Mouse (Mus musculus): ENCODE data around the gene Icam1. TPM values are rescaled to one million over a fixed set of nuclear protein-coding genes. Genes with fewer than 3 reads are reported as not detected.

The Icam1 gene
- polyA plus RNA-seq, 1 experiment from 2014 or later = 12.8 TPM

DNA sequence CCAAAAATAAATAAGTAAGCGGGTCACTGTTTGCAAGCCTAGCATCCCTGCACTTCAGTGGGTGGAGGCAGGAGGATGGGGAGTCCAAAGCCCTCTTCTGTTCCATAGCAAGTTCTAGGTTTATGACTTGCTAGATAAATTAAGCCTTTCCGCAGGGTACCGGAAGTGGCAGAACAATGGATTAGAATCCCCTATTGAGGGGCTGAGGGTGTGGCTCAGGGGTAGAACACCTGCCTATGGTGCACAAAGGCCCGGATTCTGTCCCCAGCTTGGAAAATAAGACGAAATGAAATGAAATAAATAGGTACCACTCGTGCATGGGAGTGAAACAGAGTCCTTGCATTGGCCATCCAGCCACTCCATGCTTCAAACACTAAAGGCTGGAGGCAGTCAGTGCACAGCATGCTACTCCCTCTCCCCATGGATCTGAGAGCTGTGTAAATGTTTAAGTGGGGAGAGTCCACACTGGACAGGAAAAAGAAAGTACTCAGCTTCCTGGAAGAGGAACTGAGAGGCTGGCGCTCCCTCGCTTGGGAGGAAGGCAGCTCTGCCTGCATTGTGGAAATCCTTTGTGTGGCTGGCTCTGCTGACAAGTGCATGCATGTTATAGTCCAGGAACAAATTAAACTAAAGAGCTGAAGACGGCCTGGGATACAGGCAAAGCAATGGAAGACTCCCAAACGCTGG is 37.2 kb upstream of the Icam1 start:
- no peak overlapping the region for H3K4me3 ChIP-seq (replicated peaks)
- no peak overlapping the region for H3K4me2 ChIP-seq (replicated peaks)
- peak overlapping the region; percentile 36; the same call in 1 of the 2 replicates for H3K27ac ChIP-seq
- H3K9ac ChIP-seq = no peak overlapping the region
- no peaks in the 10 kb centered on the region for H3K36me3 ChIP-seq
- no peaks in the 10 kb centered on the region for H3K27me3 ChIP-seq (replicated peaks)
- H3K4me1 ChIP-seq (replicated peaks) = peaks cover 28% of the 10 kb centered on the region
- H3K9me3 ChIP-seq = no peaks in the 10 kb centered on the region
- ATAC-seq = no peak
- 54% methylated on average over 10 of the region's 10 CpGs for WGBS

DNA sequence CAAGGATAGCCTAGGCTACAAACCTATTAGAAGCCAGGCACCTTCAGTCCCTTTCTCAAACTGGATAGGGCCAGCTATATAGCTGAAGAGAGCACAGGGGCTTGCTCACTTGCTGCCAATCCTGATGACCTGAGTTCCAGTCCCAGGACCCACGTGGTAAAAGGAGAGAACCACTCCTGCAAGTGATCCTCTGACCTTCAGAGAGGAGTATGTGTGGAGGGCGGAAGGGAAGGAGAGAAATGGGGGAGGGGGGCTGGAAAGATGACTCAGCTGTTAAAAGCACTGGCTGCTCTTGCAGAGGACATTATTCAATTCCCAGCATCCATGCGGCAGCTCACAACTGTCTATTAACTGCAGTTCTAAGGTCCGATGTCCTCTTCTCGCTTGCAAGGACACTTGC is 36.6 kb upstream of the Icam1 start:
- no peak for ATAC-seq

DNA sequence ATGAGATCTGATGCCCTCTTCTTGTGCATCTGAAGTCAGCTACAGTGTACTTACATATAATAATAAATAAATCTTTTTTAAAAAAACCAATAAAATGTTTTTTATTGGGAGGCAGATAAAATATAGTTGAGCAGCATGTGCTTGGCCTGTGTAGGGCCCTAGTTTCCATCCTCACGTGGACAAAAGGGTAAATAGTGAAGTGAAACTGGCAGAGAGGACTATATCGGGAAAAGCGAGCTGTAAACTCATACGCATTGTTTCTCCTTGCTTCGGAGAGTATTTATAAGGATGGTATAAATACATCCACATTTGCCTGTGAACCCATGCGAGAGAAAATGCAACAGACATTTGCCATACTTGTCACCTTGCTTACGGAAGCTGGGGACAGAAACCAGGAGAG is 36.0 kb upstream of the Icam1 start:
- H3K36me3 ChIP-seq = no peaks in the 10 kb centered on the region
- H3K4me2 ChIP-seq (replicated peaks) = no peak overlapping the region
- 79% methylated on average over 7 of the region's 7 CpGs for WGBS
- no peak for ATAC-seq
- H3K9me3 ChIP-seq = no peaks in the 10 kb centered on the region
- H3K27ac ChIP-seq = no peak overlapping the region
- no peak overlapping the region for H3K4me3 ChIP-seq (replicated peaks)
- H3K27me3 ChIP-seq (replicated peaks) = no peaks in the 10 kb centered on the region
- peaks cover 23% of the 10 kb centered on the region for H3K4me1 ChIP-seq (replicated peaks)
- no peak overlapping the region for H3K9ac ChIP-seq

More for the DNA sequence above, 36.6 kb upstream of the Icam1 start:
- Histone ChIP-seq H3K27me3 (replicated peaks) (no peaks in the 10 kb centered on the region), H3K9ac (no peak overlapping the region), H3K36me3 (no peaks in the 10 kb centered on the region), H3K27ac (0 out of 2 replicates have a peak overlapping the region, but pooled peaks have one; percentile 36), H3K4me2 (replicated peaks) (no peak overlapping the region), H3K4me1 (replicated peaks) (peaks cover 28% of the 10 kb centered on the region), H3K4me3 (replicated peaks) (no peak overlapping the region), H3K9me3 (no peaks in the 10 kb centered on the region)
- WGBS = 59% methylated on average over 5 of the region's 5 CpGs

DNA sequence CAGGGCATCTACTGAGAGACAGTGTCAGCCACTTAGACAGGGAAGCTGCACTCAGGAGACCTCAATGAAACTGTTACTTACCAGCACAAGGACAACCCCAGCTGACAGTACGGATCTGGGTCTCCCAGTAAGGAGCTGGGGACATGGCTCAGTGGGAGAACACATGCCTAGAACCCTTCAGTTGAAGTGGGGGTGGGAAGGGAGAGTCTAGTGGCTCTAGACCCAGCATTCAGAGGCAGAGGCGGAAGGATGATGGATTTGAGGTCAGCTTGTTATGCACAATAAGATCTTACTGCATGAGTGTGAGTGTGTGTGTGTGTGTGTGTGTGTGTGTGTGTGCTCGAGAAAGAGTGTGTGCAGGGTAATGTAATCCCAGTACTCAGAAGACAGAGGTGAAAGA is 33.6 kb upstream of the Icam1 start:
- Histone ChIP-seq H3K4me3 (replicated peaks) (no peak overlapping the region), H3K4me2 (replicated peaks) (no peak overlapping the region), H3K36me3 (no peaks in the 10 kb centered on the region), H3K27me3 (replicated peaks) (no peaks in the 10 kb centered on the region), H3K9me3 (no peaks in the 10 kb centered on the region), H3K27ac (no peak overlapping the region), H3K4me1 (replicated peaks) (peaks cover 11% of the 10 kb centered on the region), H3K9ac (no peak overlapping the region)
- no peak for ATAC-seq
- WGBS = 65% methylated on average over 3 of the region's 3 CpGs

DNA sequence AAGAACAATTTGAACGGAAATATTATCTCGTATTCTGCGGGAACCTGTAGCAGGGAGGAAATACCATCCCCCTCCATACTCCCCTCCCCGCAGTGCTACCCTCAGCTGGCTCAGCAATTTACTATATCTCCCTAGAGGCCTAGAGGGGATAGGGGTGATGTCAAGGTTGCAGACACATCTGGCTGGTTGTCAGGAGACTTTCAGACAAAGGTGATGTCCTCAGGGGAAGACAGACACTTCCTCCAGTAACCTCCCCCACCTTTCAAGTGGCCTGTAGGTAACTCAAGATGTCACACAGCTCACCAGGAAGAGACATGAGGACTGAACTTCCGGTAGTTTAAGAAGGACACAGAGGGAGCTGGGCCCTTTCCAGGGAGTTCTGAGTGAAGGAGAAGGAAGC is 32.6 kb upstream of the Icam1 start:
- no peak for ATAC-seq
- peaks cover 11% of the 10 kb centered on the region for H3K4me1 ChIP-seq (replicated peaks)
- no peaks in the 10 kb centered on the region for H3K27me3 ChIP-seq (replicated peaks)
- no peak overlapping the region for H3K9ac ChIP-seq
- H3K27ac ChIP-seq = no peak overlapping the region
- H3K9me3 ChIP-seq = no peaks in the 10 kb centered on the region
- no peak overlapping the region for H3K4me2 ChIP-seq (replicated peaks)
- H3K4me3 ChIP-seq (replicated peaks) = no peak overlapping the region
- H3K36me3 ChIP-seq = no peaks in the 10 kb centered on the region
- WGBS = 45% methylated on average over 5 of the region's 5 CpGs

DNA sequence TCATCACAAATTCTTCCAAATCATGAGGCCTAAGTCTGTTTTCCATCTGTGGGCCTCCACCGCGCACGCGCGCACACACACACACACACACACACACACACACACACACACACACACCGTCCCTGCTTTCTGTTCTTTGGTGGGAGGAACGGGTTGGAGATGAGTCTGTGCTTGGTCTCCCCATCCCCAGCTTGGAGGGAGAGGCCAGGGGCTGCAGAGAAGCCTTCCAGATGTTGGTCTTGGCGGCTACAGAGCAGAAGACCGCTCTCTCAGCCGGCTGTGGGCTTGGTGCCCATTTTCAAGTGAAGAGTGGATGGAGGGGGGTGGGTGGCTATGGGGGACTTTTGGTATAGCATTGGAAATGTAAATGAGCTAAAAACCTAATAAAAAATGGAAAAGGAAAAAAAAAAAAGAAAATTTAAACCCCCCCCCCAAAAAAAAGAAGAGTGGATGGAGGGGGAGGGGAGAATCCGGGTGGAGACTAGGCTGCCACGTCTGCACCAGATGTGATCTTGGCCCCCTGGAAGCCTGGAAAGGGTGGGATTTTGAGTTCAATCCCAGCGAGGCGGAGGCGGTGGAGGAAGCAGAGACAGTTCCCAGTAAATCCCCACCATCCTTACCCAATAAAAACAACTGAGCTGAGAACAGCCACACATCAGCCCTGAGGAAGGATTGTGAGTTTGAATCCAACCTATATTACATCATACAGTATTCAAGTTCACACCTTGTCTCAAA is 28.7 kb upstream of the Icam1 start:
- 47% methylated on average over 15 of the region's 15 CpGs for WGBS
- peak overlapping the region; percentile 66 for H3K27ac ChIP-seq

DNA sequence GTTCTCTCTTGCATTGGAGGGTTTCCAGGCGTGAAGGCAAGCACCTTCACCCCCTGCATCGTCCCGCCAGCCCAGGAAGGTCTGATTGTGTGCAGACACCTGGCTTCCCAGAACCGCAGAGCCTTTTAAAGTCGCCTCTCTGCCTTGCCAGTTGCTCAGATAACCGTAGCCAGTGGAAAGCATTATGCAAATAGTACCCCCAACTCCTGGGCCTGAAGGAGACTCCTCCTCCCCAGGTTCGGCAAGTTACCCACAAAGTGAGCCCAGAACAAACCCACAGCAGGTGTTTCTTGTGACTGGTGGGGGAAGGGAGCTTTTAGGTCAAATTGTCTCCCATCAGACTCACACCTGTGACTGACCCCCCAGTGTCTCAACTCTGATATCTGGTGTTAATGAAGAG is 27.8 kb upstream of the Icam1 start:
- 33% methylated on average over 7 of the region's 7 CpGs for WGBS
- Histone ChIP-seq H3K4me2 (replicated peaks) (no peak overlapping the region), H3K27me3 (replicated peaks) (no peaks in the 10 kb centered on the region), H3K27ac (peak overlapping the region; percentile 66; the same call in 1 of the 2 replicates), H3K9ac (no peak overlapping the region), H3K4me1 (replicated peaks) (peaks cover 8% of the 10 kb centered on the region), H3K9me3 (no peaks in the 10 kb centered on the region), H3K36me3 (no peaks in the 10 kb centered on the region), H3K4me3 (replicated peaks) (no peak overlapping the region)
- no peak for ATAC-seq

More for the DNA sequence above, 28.7 kb upstream of the Icam1 start:
- Histone ChIP-seq H3K9me3 (no peaks in the 10 kb centered on the region), H3K4me1 (replicated peaks) (peaks cover 7% of the 10 kb centered on the region), H3K9ac (no peak overlapping the region), H3K36me3 (no peaks in the 10 kb centered on the region), H3K4me2 (replicated peaks) (no peak overlapping the region), H3K27me3 (replicated peaks) (no peaks in the 10 kb centered on the region), H3K4me3 (replicated peaks) (no peak overlapping the region)
- ATAC-seq = peak; percentile 86

DNA sequence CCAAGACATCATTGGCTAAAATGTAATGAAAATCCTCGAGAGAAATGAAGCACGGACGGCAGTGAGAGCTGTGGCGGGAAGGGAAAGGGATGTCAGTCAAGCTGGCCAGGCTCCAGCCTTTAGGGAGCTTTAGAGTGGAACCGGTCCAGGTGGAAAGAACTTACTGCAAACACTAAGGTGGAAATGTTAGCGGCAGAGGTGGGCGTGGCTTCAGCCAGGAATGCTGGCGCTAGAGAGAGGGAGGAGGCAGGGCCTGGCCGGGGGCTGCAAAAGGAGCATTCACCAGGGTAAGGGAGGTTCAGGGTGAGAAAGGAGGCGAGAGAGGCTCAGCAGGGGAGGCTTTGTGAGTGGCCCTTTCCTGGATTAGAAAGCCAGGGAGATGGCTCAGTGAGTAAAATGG is 24.9 kb upstream of the Icam1 start:
- H3K4me1 ChIP-seq (replicated peaks) = peaks cover 14% of the 10 kb centered on the region
- 6% methylated on average over 10 of the region's 10 CpGs for WGBS
- peak overlapping the region; percentile 32; the same call in 1 of the 2 replicates for H3K27ac ChIP-seq
- no peaks in the 10 kb centered on the region for H3K36me3 ChIP-seq
- no peak overlapping the region for H3K4me3 ChIP-seq (replicated peaks)
- H3K9me3 ChIP-seq = no peaks in the 10 kb centered on the region
- H3K9ac ChIP-seq = peak overlapping the region; percentile 15; the same call in 1 of the 2 replicates
- ATAC-seq = no peak
- peak overlapping the region; percentile 38; the same call in 1 of the 2 replicates for H3K4me2 ChIP-seq (replicated peaks)
- no peaks in the 10 kb centered on the region for H3K27me3 ChIP-seq (replicated peaks)

DNA sequence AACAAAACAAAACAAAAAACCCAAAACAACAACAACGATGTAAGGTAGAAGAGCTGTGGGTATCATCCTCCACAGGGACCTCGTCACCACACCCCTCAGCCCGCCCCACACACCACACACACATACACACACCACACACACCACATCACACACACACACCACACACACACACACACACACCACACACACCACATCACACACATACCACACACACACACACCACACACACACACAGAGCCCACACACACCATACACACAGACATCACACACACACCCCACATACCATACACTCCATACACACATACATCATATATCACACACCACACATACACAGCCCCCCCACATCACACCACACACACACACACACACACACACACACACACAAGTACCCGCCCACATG is 24.2 kb upstream of the Icam1 start:
- ATAC-seq = no peak
- Histone ChIP-seq H3K4me1 (replicated peaks) (peaks cover 14% of the 10 kb centered on the region), H3K36me3 (no peaks in the 10 kb centered on the region), H3K9me3 (no peaks in the 10 kb centered on the region), H3K27ac (no peak overlapping the region), H3K9ac (no peak overlapping the region), H3K4me3 (replicated peaks) (no peak overlapping the region), H3K4me2 (replicated peaks) (no peak overlapping the region), H3K27me3 (replicated peaks) (no peaks in the 10 kb centered on the region)
- WGBS = 96% methylated on average over 4 of the region's 4 CpGs

DNA sequence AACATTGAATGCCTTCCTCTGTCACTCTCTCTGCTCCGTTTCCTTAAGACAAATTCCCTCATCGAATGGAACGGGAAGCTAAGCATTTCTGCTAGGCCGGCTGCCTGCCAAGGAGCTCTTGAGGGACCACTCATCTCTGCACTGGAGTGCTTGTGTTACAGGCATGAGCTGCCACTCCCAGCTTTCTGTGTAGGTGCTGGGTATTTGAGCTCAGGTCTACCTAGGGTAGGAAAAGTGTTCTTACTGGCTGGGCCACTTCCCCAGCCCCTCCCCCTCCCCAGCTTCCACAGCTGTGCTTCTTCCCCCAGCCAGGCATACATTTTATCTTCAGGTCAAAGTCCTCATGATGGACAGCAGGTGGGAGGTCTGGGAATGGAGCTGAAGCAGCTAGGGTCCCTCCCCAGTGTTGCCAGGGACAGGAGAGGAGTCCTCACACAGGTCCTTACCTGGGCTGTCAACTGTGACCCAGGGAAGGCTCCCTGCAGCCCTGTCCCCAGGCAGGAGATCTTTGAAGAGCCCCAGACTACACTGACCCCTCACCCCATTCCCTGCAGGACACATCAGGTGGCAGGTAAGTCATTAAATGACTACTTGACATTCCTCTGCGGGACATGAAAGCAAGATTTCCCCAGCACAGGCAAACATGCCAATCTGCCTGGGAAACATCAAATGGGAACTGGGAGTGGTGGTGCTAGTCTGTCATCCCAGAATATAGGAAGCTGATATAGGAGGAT is 22.5 kb upstream of the Icam1 start:
- 0 out of 2 replicates have a peak overlapping the region, but pooled peaks have one; percentile 4 for H3K4me2 ChIP-seq (replicated peaks)
- WGBS = 28% methylated on average over 5 of the region's 5 CpGs
- no peaks in the 10 kb centered on the region for H3K36me3 ChIP-seq
- H3K27me3 ChIP-seq (replicated peaks) = no peaks in the 10 kb centered on the region
- H3K9ac ChIP-seq = no peak overlapping the region
- no peak overlapping the region for H3K4me3 ChIP-seq (replicated peaks)
- peak overlapping the region; percentile 4; the same call in 1 of the 2 replicates for H3K27ac ChIP-seq
- H3K4me1 ChIP-seq (replicated peaks) = peaks cover 14% of the 10 kb centered on the region
- ATAC-seq = peak; percentile 82
- no peaks in the 10 kb centered on the region for H3K9me3 ChIP-seq

DNA sequence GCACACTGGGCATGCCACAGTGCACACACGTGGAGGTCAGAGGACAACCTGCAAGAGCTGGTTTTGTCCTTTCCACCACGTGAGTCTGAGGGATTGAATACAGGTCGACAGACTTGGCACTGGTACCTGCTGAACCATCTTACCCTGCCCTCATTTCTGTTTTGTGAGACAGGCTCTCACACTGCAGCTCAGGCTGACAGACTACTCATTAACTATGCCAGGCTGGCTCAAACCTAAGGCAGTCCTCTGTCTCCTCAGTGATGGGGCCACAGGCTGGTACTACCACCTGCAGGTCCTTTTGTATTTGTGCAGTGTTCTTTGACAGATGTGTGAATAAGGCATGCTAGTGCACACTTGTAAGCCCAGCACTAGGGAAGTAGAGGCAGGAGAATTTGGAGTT is 20.7 kb upstream of the Icam1 start:
- no peak overlapping the region for H3K4me3 ChIP-seq (replicated peaks)
- H3K9me3 ChIP-seq = no peaks in the 10 kb centered on the region
- WGBS = 75% methylated on average over 3 of the region's 3 CpGs
- peaks cover 14% of the 10 kb centered on the region for H3K4me1 ChIP-seq (replicated peaks)
- H3K4me2 ChIP-seq (replicated peaks) = no peak overlapping the region
- H3K27ac ChIP-seq = no peak overlapping the region
- H3K36me3 ChIP-seq = no peaks in the 10 kb centered on the region
- no peak for ATAC-seq
- H3K27me3 ChIP-seq (replicated peaks) = no peaks in the 10 kb centered on the region
- H3K9ac ChIP-seq = no peak overlapping the region

DNA sequence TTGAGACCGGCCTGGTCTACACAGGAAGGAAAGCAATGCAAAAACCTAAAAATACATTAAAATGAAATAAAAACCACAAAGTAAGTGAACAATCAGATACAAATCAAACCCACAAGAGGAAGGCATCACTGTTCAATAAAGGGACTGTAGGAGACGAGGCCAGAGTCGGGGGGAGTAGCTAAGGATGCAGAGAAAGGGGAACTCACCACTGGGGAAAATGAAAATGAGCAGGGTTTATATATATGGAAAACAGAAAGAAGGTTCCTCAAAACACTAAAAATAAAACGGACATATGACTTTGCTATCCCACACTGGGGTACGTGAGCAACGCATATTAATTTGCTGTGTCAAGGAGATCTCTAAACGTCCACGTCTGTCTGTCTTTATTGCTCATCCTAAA is 18.7 kb upstream of the Icam1 start:
- Histone ChIP-seq H3K4me2 (replicated peaks) (no peak overlapping the region), H3K4me3 (replicated peaks) (no peak overlapping the region), H3K9ac (no peak overlapping the region), H3K9me3 (no peaks in the 10 kb centered on the region), H3K27me3 (replicated peaks) (no peaks in the 10 kb centered on the region), H3K27ac (no peak overlapping the region), H3K4me1 (replicated peaks) (peaks cover 7% of the 10 kb centered on the region), H3K36me3 (no peaks in the 10 kb centered on the region)
- 88% methylated on average over 8 of the region's 8 CpGs for WGBS
- no peak for ATAC-seq
